Mouse (Mus musculus) cerebral cortex, adult 2 months (tissue): ENCODE measurements around the gene Phf11b.

Experiments
- WGBS: fragments of 180-500 bp; shearing (Covaris S2); methylation state at CpG from one replicate; pipeline ENCODE4 v1.1.7; 2018; 5-methylcytosine and 5-hydroxymethylcytosine counted together

Gene Phf11b

DNA sequence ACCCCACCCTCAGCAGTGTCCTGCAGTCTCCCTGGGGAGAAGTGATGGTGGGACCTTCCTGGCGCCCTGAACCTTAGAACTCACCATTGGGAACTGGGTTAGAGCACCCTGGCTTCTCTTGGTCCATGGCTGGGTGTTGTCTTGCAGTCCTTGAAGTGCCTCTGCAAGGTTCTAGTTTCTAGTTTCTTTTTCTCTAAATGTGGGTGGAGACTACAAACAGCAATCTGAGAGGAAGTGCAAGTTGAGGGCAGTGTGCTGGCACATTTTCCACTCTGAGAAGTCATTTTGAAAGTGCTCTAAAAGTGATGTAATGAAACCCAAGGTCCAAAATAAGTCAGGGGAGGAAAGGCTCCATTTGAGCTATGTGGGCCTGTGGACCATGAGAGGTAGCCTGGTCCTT, at the start of gene Phf11b:
TSS of gene Phf11b (minus strand) at position 163 of the 400 bp plus-strand sequence.
- 82% methylated on average over 1 of the region's 1 CpGs for WGBS

DNA sequence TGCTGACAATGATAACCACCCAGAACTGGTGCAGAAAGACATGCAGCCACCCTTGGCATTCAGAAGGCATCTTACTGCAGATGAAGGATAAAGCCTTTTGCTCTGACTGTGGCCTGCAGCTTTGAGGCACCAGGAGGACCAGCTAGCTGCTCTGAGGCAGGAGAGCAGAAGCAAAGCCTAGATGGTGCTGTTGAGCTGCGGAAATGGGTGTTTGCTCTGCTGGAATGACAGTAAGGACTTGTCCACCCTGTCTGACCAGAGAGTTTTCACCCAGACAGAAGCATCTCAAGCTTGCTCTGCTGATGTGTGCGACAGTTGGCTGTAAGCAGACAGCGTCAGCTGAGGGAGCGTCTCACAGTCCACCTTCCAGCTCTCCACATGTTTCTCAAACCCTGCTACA, 49.0 kb upstream of the Phf11b start:
- 71% methylated on average over 4 of the region's 4 CpGs for WGBS

DNA sequence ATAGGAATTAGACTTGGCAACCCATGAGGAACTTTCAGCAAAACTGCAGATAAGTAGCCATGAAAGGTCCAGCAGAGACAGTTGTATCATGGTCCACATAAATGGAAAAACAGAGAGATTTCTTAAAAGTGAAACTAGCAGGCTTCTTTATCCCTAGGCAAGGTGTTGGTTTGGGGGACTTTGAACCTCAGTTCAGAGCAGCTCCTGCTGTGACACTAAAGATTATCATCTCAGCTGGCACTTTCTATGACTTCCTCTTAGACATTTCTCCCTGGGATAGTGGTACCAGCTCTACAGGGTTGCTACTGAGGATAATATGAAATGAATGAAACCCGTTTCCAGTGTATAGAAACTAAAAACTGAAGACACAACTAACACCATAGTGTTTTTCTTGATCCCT, 48.4 kb upstream of the Phf11b start:
- WGBS = 77% methylated on average over 1 of the region's 1 CpGs

DNA sequence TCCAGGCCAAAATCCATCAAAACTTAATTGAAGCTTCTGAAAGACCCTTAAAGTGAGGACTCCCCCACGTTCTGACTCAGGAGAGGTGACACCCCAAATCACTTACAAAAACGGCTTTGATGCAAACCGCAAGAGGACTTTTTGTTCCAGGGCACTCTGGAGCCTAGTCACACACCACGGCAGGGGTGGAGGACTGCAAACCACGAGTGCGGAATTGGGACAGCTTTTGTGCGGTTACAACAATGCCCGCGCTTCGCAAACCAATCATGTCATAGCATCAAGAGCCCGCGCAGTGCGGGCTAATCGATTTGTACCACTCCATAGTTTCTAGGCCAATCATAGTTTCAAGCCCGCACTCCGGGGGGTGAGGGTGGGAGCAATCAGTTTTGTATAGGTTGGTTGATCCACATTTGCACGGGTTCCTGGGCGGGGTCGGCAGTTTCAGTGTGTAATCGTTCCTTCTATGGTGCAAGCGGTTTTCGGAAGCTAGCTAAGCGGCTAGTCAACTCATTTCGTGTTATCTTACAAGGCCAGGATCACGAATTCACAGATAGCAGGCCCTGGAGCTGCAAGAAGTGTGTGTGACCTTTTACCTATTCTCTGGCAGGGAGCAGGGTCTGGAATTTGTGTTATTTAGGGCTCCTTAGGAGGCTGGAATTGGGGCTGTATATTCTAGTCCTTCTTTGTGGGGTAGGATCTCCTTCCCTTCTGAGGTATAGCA, 29.4 kb upstream of the Phf11b start:
- WGBS = 93% methylated on average over 25 of the region's 25 CpGs

DNA sequence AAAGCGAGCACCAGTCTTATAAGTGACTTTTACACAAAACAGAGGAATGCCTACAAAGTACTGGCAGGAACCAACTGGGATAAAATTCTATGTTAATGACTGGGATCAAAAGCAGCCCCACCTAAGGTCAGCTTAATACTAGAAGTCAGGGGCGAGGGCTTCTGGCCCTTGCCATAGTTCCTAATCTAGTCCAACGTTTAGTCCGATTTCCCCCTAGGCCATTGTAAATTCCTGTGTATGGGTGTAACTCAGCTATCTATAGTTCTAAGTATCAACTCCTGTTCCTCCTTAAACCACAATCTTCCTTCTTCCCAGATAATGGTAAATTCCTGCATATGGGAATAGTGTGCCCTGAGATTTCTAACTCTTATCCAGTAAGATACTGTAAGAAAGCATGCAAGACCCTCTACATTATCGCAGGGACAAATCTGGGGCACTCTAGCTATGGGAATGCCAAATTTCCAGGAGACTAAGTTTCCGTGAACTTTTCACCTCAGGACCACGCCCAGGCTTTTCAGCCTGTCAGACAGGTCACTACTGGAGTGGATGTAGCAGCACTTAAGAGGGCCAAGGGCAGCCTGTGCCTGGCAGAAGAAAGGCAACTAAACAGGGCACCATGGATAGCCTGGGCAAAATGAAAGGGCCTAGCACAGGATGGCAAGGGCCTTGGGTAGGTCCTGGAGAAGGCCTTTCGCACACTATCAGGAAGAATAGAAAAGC, 25.4 kb upstream of the Phf11b start:
- 98% methylated on average over 8 of the region's 8 CpGs for WGBS

DNA sequence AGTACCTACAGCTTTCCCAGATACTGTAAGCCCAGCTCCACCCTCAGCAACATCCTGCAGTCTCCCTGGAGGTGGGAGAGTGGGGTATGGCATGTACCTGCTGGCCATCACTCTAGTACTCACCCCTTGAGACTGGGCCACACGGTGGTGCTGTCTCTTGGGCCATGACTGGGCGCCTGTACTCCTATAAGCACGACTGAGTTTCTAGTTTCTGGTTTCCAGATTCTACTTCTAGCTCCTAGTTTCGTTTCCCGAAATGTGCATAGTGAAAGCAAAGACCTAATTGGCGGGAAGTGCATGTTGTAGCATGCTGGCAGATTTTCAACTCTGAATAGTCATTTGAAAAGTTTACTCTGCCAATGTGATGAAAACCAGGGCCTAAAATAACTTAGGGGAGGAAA, 24.1 kb upstream of the Phf11b start, which contains the start of gene Phf11d:
TSS of gene Phf11d (minus strand) at position 227 of the 401 bp plus-strand sequence.
- WGBS = 47% methylated on average over 6 of the region's 6 CpGs

DNA sequence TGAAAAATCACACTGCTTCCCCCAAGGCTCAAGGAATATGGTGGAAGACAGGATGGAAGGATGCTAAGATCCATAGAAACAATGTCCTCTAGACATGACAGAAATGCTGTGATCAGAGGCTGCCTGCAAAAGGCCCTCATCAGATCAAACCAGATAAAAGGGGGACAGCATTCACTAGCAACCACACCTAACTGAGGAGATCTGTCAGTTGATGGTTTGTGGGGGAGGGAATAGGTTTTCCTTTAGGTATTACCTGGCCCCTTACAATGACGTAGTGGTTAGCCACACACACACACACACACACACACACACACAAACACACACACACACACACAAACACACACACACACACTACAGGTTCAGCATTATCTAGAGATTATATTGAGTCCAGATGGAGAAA, 1.6 kb downstream of the Phf11b start:
- 93% methylated on average over 1 of the region's 1 CpGs for WGBS

DNA sequence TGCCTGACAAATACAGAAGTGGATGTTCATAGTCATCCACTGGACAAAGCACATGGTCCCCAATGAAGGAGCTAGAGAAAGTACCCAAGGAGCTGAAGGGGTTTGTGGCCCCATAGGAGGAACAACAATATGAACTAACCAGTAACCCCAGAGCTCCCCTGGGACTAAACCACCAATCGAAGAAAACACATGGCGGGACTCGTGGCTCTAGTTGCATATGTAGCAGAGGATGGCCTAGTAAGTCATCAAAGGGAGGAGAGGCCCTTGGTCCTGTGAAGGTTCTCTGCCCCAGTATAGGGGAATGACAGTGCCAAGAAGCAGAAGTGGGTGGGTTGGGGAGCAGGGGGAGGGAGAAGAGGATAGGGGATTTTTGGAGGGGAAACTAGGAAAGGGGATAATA, 5.1 kb downstream of the Phf11b start:
- WGBS = 97% methylated on average over 3 of the region's 3 CpGs

DNA sequence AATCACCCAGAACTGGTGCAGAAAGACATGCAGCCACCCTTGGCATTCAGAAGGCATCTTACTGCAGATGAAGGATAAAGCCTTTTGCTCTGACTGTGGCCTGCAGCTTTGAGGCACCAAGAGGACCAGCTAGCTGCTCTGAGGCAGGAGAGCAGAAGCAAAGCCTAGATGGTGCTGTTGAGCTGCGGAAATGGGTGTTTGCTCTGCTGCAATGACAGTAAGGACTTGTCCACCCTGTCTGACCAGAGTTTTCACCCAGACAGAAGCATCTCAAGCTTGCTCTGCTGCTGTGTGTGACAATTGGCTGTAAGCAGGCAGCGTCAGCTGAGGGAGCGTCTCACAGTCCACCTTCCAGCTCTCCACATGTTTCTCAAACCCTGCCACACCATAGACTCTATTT, 10.7 kb downstream of the Phf11b start:
- 57% methylated on average over 3 of the region's 3 CpGs for WGBS

DNA sequence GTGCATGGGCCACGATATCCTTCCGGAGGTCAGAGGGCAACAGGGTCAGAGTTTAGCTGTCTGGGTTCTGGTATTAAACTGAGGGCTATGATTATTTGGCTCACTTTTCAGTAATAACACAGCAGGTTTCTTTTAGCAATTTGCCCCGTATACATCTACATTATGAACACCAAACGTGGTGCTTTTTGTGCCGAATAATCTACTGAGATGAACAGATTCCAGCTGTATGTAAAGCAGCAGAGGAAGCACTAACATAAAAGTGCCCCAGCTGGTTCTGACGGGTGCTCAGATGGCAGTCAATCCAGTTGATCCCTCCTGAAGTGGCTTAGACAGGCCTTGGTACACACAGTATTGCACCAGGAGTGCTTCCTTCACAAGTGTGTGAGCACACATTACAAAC, 21.2 kb downstream of the Phf11b start:
- WGBS = 80% methylated on average over 6 of the region's 6 CpGs

DNA sequence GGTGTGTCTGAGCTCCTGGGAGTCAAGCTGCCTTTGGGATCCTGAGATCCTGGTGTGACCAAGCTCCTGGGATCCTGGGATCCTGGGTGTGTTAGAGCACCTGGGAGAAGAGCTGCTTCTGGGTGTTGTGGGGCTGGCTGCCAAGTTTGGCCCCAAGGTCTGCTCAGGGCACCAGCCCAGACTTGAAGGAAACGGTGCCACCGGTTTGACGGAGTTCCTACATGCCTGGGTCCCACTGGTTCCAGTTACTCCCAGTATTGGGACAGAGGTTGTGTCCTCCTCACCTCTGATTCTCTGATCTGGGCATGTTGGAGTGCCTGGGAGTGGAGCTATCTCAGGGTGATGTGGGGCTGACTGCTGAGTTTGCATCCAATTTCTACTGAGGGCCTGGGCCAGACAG, 22.1 kb downstream of the Phf11b start:
- 89% methylated on average over 3 of the region's 3 CpGs for WGBS

DNA sequence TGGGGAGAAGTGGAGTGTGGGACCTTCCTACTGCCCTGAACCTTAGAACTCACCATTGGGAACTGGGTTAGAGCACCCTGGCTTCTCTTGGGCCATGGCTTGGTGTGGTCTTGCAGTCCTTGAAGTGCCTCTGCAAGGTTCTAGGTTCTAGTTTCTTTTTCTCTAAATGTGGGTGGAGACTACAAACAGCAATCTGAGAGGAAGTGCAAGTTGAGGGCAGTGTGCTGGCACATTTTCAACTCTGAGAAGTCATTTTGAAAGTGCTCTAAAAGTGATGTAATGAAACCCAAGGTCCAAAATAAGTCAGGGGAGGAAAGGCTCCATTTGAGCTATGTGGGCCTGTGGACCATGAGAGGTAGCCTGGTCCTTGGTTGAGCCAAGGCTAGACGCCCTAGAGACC, 43.8 kb downstream of the Phf11b start, which contains the start of gene Phf11a:
TSS of gene Phf11a (minus strand) at position 132 of the 400 bp plus-strand sequence.
- WGBS = 77% methylated on average over 1 of the region's 1 CpGs

DNA sequence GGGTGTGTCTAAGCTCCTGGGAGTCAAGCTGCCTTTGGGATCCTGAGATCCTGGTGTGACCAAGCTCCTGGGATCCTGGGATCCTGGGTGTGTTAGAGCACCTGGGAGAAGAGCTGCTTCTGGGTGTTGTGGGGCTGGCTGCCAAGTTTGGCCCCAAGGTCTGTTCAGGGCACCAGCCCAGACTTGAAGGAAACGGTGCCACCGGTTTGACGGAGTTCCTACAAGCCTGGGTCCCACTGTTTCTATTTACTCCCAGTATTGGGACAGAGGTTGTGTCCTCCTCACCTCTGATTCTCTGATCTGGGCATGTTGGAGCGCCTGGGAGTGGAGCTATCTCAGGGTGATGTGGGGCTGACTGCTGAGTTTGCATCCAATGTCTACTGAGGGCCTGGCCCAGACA, 66.2 kb downstream of the Phf11b start:
- WGBS = 91% methylated on average over 4 of the region's 4 CpGs
